Mouse (Mus musculus): ENCODE data around the gene Poll. TPM values are rescaled to one million over a fixed set of nuclear protein-coding genes. Genes with fewer than 3 reads are reported as not detected.
"Not testable (repeated sequence)": the region's sequence is repeated elsewhere in the genome, so short reads cannot be mapped to it uniquely, and the experiment has no call there.

Poll gene
- total RNA-seq, 4 experiments from 2014 or later = 16.0 to 17.1 (median 16.4) TPM

- no peak for DNase-seq (ENCODE audit: low spot score in 2 of 2)
Measured at GRCm38 (mm10) chr19:45577141-45577750, 16.9 kb upstream of the Poll start.

- no peak for DNase-seq (ENCODE audit: low spot score in 2 of 2)
Measured at GRCm38 (mm10) chr19:45575632-45576001, 15.3 kb upstream of the Poll start.

GRCm38 (mm10) chr19:45574941-45575631 is 14.8 kb upstream of the Poll start:
- no peak for DNase-seq (ENCODE audit: low spot score in 2 of 2)

GRCm38 (mm10) chr19:45574339-45574898 is 14.1 kb upstream of the Poll start:
- no peak for DNase-seq (ENCODE audit: low spot score in 2 of 2)

- DNase-seq (ENCODE audit: low spot score in 2 of 2) = peak; percentile 58 to 59
Measured at GRCm38 (mm10) chr19:45573861-45574267, 13.5 kb upstream of the Poll start.

- DNase-seq (ENCODE audit: low spot score in 2 of 2) = no peak
Measured at GRCm38 (mm10) chr19:45573033-45573432, 12.7 kb upstream of the Poll start.

- no peak for DNase-seq (ENCODE audit: low spot score in 2 of 2)
Measured at GRCm38 (mm10) chr19:45567367-45567766, 7.0 kb upstream of the Poll start.

GRCm38 (mm10) chr19:45565925-45566715 is 5.8 kb upstream of the Poll start:
- no peak for DNase-seq (ENCODE audit: low spot score in 2 of 2)

GRCm38 (mm10) chr19:45554136-45554535 is 6.2 kb downstream of the Poll start:
- no peak for DNase-seq (ENCODE audit: low spot score in 2 of 2)

- DNase-seq (ENCODE audit: low spot score in 2 of 2) = no peak
Measured at GRCm38 (mm10) chr19:45552187-45552586, 8.1 kb downstream of the Poll start.

- DNase-seq (ENCODE audit: low spot score in 2 of 2) = no peak
Measured at GRCm38 (mm10) chr19:45549948-45550347, 10.4 kb downstream of the Poll start.

GRCm38 (mm10) chr19:45549128-45549915 is 11.0 kb downstream of the Poll start:
- no peak for DNase-seq (ENCODE audit: low spot score in 2 of 2)

GRCm38 (mm10) chr19:45548196-45548595 is 12.1 kb downstream of the Poll start:
- not testable (repeated sequence) for DNase-seq (ENCODE audit: low spot score in 2 of 2)

- peak; percentile 64 to 76 for DNase-seq (ENCODE audit: low spot score in 2 of 2)
Measured at GRCm38 (mm10) chr19:45544925-45545321, 15.4 kb downstream of the Poll start.

GRCm38 (mm10) chr19:45544152-45544924 is 16.0 kb downstream of the Poll start:
- DNase-seq (ENCODE audit: low spot score in 2 of 2) = peak in 1 of 2 experiments; percentile 22

GRCm38 (mm10) chr19:45542061-45542460 is 18.3 kb downstream of the Poll start:
- no peak for DNase-seq (ENCODE audit: low spot score in 2 of 2)

GRCm38 (mm10) chr19:45541409-45542041 is 18.8 kb downstream of the Poll start:
- peak in 1 of 2 experiments; percentile 50 for DNase-seq (ENCODE audit: low spot score in 2 of 2)

GRCm38 (mm10) chr19:45540657-45541408 is 19.5 kb downstream of the Poll start:
- no peak for DNase-seq (ENCODE audit: low spot score in 2 of 2)

GRCm38 (mm10) chr19:45537505-45537904 is 22.8 kb downstream of the Poll start:
- no peak for DNase-seq (ENCODE audit: low spot score in 2 of 2)

Measured in gastrocnemius, adult 8-10 months (tissue).